Mouse (Mus musculus): ENCODE results near the gene Dab2ip. TPM values are rescaled to one million over a fixed set of nuclear protein-coding genes. Genes with fewer than 3 reads are reported as not detected.

The Dab2ip gene
- polyA plus RNA-seq, 1 experiment from 2014 or later: 62.4 TPM

DNA sequence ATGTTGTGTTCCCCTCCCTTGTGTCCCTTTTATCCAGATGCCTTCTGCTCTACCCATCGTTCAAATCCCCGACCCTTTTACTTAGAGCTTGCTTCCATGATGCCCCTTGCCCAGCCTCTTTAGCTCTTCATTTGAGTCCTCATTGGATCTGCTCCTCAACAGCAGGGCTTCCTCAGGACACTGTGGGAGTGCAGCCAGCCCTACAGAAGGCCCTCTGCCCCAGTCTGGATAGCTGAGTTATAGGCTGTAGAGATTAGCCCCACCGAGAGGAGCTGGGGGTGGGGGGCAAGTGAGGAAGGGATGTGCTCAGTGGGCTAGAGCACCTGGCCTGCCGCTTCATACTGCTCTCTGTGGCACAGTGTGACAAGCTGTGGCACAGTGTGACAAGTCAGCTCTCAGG, 120.4 kb downstream of the Dab2ip start:
- no peak overlapping the region for H3K4me3 ChIP-seq (replicated peaks)
- no peaks in the 10 kb centered on the region for H3K27me3 ChIP-seq (replicated peaks)
- peaks cover 95% of the 10 kb centered on the region for H3K4me1 ChIP-seq
- 0 out of 2 replicates have a peak overlapping the region, but pooled peaks have one; percentile 26 for H3K9ac ChIP-seq (replicated peaks)
- 19% methylated on average over 4 of the region's 4 CpGs for WGBS
- no peaks in the 10 kb centered on the region for H3K36me3 ChIP-seq
- H3K9me3 ChIP-seq (replicated peaks): no peaks in the 10 kb centered on the region
- H3K4me2 ChIP-seq: 0 out of 2 replicates have a peak overlapping the region, but pooled peaks have one; percentile 1
- no peak for ATAC-seq (ENCODE audit: low FRiP score)
- H3K27ac ChIP-seq (replicated peaks): peak overlapping the region; percentile 74

GRCm38 (mm10) chr2:35679812-35680672, 122.0 kb downstream of the Dab2ip start:
- Histone ChIP-seq H3K4me2 (no peak overlapping the region), H3K9ac (replicated peaks) (no peak overlapping the region), H3K4me1 (peaks cover 98% of the 10 kb centered on the region), H3K36me3 (no peaks in the 10 kb centered on the region), H3K4me3 (replicated peaks) (no peak overlapping the region), H3K27me3 (replicated peaks) (no peaks in the 10 kb centered on the region), H3K9me3 (replicated peaks) (no peaks in the 10 kb centered on the region), H3K27ac (replicated peaks) (no peak overlapping the region)
- no peak for ATAC-seq (ENCODE audit: low FRiP score)
- 21% methylated on average over 10 of the region's 10 CpGs for WGBS

GRCm38 (mm10) chr2:35680833-35681232, 122.8 kb downstream of the Dab2ip start:
- H3K4me2 ChIP-seq: no peak overlapping the region
- H3K27me3 ChIP-seq (replicated peaks): no peaks in the 10 kb centered on the region
- ATAC-seq (ENCODE audit: low FRiP score): no peak
- 32% methylated on average over 6 of the region's 6 CpGs for WGBS
- no peak overlapping the region for H3K9ac ChIP-seq (replicated peaks)
- H3K36me3 ChIP-seq: no peaks in the 10 kb centered on the region
- no peaks in the 10 kb centered on the region for H3K9me3 ChIP-seq (replicated peaks)
- peak overlapping the region; percentile 42; the same call in 1 of the 2 replicates for H3K27ac ChIP-seq (replicated peaks)
- H3K4me1 ChIP-seq: peaks cover 98% of the 10 kb centered on the region
- no peak overlapping the region for H3K4me3 ChIP-seq (replicated peaks)

GRCm38 (mm10) chr2:35684005-35684404, 125.9 kb downstream of the Dab2ip start:
- H3K4me2 ChIP-seq: no peak overlapping the region
- peak overlapping the region; percentile 48; the same call in 1 of the 2 replicates for H3K27ac ChIP-seq (replicated peaks)
- no peak for ATAC-seq (ENCODE audit: low FRiP score)
- peaks cover 96% of the 10 kb centered on the region for H3K4me1 ChIP-seq
- H3K36me3 ChIP-seq: no peaks in the 10 kb centered on the region
- H3K9ac ChIP-seq (replicated peaks): no peak overlapping the region
- H3K9me3 ChIP-seq (replicated peaks): no peaks in the 10 kb centered on the region
- no peaks in the 10 kb centered on the region for H3K27me3 ChIP-seq (replicated peaks)
- WGBS: 21% methylated on average over 3 of the region's 3 CpGs
- no peak overlapping the region for H3K4me3 ChIP-seq (replicated peaks)

DNA sequence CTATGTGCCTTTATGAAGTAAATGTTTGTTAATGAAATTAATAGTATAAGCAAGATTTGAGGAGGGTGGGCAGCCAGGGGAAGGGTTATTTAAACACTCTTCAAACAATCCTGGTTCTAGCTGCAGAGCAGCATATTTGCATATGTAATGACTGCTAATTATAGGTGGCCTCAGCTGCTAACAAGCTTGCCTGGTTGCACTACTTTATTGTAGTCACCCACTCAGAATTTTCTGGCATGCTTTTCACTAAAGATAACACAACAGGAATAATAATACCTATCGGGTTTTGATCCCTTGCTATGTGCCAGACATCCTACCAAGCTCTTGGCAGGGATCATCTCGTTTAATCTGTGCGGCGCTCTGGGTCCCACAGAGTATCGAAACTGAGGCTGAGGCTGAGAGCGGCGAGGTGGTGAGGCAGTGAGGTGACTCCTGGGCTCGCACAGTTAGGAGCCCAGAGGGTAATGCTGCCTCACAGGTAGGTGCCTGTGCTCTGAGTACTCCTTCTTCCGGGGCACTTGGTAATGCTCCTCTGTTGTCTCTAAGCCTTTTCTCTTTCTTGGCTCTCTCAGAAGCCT, 126.8 kb downstream of the Dab2ip start:
- H3K4me2 ChIP-seq: no peak overlapping the region
- H3K27ac ChIP-seq (replicated peaks): peak overlapping the region; percentile 58
- no peak overlapping the region for H3K4me3 ChIP-seq (replicated peaks)
- WGBS: 26% methylated on average over 9 of the region's 9 CpGs
- no peaks in the 10 kb centered on the region for H3K27me3 ChIP-seq (replicated peaks)
- no peak overlapping the region for H3K9ac ChIP-seq (replicated peaks)
- peaks cover 92% of the 10 kb centered on the region for H3K4me1 ChIP-seq
- H3K36me3 ChIP-seq: no peaks in the 10 kb centered on the region
- ATAC-seq (ENCODE audit: low FRiP score): no peak
- no peaks in the 10 kb centered on the region for H3K9me3 ChIP-seq (replicated peaks)

DNA sequence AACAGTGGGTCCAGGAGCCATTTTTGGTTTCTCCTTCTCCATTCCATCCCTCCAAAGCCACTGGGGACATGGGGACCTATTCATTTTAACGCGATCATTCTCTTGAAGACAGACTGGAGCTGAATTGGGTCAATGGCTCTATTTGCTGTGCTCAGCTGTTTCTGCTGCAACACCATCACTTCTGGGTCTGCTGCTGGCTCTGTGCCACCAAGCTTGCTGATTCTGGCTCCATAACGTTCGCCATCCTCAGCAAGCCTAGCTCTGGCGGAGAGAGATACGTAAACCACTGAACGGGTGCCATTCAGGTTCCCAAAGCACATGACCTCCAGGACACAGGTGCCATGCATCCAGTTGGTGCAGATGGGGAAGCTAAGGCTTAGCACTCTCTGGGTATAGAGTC, 128.0 kb downstream of the Dab2ip start:
- peaks cover 92% of the 10 kb centered on the region for H3K4me1 ChIP-seq
- no peak for ATAC-seq (ENCODE audit: low FRiP score)
- H3K27ac ChIP-seq (replicated peaks): peak overlapping the region; percentile 58
- WGBS: 43% methylated on average over 7 of the region's 7 CpGs
- H3K4me2 ChIP-seq: no peak overlapping the region
- H3K4me3 ChIP-seq (replicated peaks): no peak overlapping the region
- no peaks in the 10 kb centered on the region for H3K36me3 ChIP-seq
- no peak overlapping the region for H3K9ac ChIP-seq (replicated peaks)
- no peaks in the 10 kb centered on the region for H3K9me3 ChIP-seq (replicated peaks)
- H3K27me3 ChIP-seq (replicated peaks): no peaks in the 10 kb centered on the region

- ATAC-seq (ENCODE audit: low FRiP score): no peak
- no peak overlapping the region for H3K4me3 ChIP-seq (replicated peaks)
- H3K36me3 ChIP-seq: no peaks in the 10 kb centered on the region
- H3K27me3 ChIP-seq (replicated peaks): no peaks in the 10 kb centered on the region
- H3K9ac ChIP-seq (replicated peaks): no peak overlapping the region
- no peak overlapping the region for H3K4me2 ChIP-seq
- H3K4me1 ChIP-seq: peaks cover 94% of the 10 kb centered on the region
- WGBS: 73% methylated on average over 5 of the region's 5 CpGs
- H3K9me3 ChIP-seq (replicated peaks): no peaks in the 10 kb centered on the region
- 0 out of 2 replicates have a peak overlapping the region, but pooled peaks have one; percentile 6 for H3K27ac ChIP-seq (replicated peaks)
Measured at GRCm38 (mm10) chr2:35687557-35688070, 129.5 kb downstream of the Dab2ip start.

GRCm38 (mm10) chr2:35688121-35688520, 130.1 kb downstream of the Dab2ip start:
- ATAC-seq (ENCODE audit: low FRiP score): no peak

GRCm38 (mm10) chr2:35688581-35688980, 130.5 kb downstream of the Dab2ip start:
- Histone ChIP-seq H3K36me3 (no peaks in the 10 kb centered on the region), H3K4me2 (no peak overlapping the region), H3K27ac (replicated peaks) (no peak overlapping the region), H3K4me3 (replicated peaks) (no peak overlapping the region), H3K27me3 (replicated peaks) (no peaks in the 10 kb centered on the region), H3K9me3 (replicated peaks) (no peaks in the 10 kb centered on the region), H3K9ac (replicated peaks) (no peak overlapping the region), H3K4me1 (peaks cover 93% of the 10 kb centered on the region)
- no peak for ATAC-seq (ENCODE audit: low FRiP score)
- 90% methylated on average over 5 of the region's 5 CpGs for WGBS

More at GRCm38 (mm10) chr2:35688121-35688520, 130.1 kb downstream of the Dab2ip start:
- H3K9ac ChIP-seq (replicated peaks): no peak overlapping the region
- no peaks in the 10 kb centered on the region for H3K9me3 ChIP-seq (replicated peaks)
- no peaks in the 10 kb centered on the region for H3K36me3 ChIP-seq
- H3K27me3 ChIP-seq (replicated peaks): no peaks in the 10 kb centered on the region
- H3K4me1 ChIP-seq: peaks cover 94% of the 10 kb centered on the region
- no peak overlapping the region for H3K4me3 ChIP-seq (replicated peaks)
- H3K27ac ChIP-seq (replicated peaks): 0 out of 2 replicates have a peak overlapping the region, but pooled peaks have one; percentile 6
- no peak overlapping the region for H3K4me2 ChIP-seq
- WGBS: 53% methylated on average over 4 of the region's 4 CpGs

DNA sequence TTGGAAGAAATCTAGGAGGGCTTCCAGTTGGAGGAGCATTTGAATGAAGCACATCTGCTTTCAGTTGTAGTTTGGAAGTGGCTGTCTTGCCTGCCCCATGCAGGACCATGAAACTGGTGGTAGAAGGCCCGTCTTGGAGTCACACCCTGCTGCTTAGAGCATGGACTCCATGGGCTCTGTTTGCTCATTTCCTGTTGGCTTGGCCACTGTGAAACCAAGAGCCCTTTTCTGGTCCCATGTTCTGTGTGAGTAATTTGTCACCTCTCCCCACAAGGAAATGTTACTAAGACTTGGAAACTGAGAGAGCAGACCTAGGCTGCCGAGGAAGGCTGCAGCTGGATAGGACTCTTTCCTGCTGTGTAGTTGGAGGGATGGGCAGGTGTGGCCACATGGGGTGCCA, 131.8 kb downstream of the Dab2ip start:
- Histone ChIP-seq H3K27me3 (replicated peaks) (no peaks in the 10 kb centered on the region), H3K4me1 (peaks cover 92% of the 10 kb centered on the region), H3K4me2 (no peak overlapping the region), H3K9me3 (replicated peaks) (no peaks in the 10 kb centered on the region), H3K9ac (replicated peaks) (no peak overlapping the region), H3K36me3 (no peaks in the 10 kb centered on the region), H3K4me3 (replicated peaks) (no peak overlapping the region), H3K27ac (replicated peaks) (no peak overlapping the region)
- 74% methylated on average over 2 of the region's 2 CpGs for WGBS
- no peak for ATAC-seq (ENCODE audit: low FRiP score)

DNA sequence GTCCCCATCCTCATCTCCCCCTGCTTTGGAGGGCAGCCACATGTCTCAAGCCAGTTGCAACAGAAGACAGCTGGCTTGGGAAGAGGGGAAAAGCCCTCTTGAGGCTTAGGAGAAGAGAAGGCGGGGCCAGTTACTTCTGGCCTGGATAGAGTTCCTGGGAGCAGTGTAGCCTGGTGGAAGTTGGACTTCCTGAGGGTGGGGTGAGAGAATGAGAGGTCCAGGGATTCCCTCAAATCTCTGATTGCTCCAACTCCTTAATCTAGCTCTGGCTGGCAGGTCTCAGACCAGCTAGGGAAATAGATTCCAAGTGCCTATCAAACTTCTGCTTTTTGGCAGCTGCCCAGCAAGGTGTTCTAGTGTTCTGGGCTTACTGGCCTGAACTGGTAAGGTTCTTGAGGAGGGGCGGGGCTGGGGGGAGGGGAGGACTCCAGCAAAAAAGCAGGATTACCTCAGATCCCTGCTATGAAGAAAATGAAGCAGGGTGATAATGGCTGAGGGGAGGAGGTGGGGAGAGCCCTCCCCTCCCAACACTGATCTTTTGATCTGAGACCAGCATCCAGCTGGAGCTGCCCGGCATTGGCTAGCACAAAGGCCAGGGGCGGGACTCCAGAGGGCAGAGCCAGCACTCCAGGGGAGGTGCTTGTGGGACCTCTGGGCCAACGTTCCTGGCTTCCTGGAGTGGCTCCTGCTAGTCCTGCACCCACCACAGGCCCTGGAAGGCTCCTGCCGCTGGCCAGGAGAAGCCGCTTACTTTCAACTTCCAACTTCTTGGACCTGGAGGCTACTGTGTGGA, 133.4 kb downstream of the Dab2ip start:
- no peak overlapping the region for H3K4me2 ChIP-seq
- no peak for ATAC-seq (ENCODE audit: low FRiP score)
- H3K4me3 ChIP-seq (replicated peaks): no peak overlapping the region
- H3K9me3 ChIP-seq (replicated peaks): no peaks in the 10 kb centered on the region
- H3K9ac ChIP-seq (replicated peaks): no peak overlapping the region
- no peaks in the 10 kb centered on the region for H3K27me3 ChIP-seq (replicated peaks)
- H3K27ac ChIP-seq (replicated peaks): peak overlapping the region; percentile 46
- WGBS: 20% methylated on average over 7 of the region's 7 CpGs
- H3K36me3 ChIP-seq: no peaks in the 10 kb centered on the region
- H3K4me1 ChIP-seq: peaks cover 92% of the 10 kb centered on the region
